Mouse (Mus musculus) left cerebral cortex, adult 18-20 months (tissue): Measurements from ENCODE around the gene Mfge8. TPM values are rescaled to one million over a fixed set of nuclear protein-coding genes. Genes with fewer than 3 reads are reported as not detected.

Source experiments
- DNase-seq, 2 experiments: peaks; one replicate each; pipeline ENCODE4 v3.0.0; 2021 to 2022; ENCODE audit warnings: low spot score in 2 of 2, mixed read lengths in 1 of 2
- total RNA-seq, 2 experiments: library from RNA; stranded (reverse); gene quantifications; 2 replicates each; pipeline ENCODE4 v1.2.3; 2021

The Mfge8 gene
- total RNA-seq, 2 experiments from 2014 or later: 184 to 202 TPM

DNA sequence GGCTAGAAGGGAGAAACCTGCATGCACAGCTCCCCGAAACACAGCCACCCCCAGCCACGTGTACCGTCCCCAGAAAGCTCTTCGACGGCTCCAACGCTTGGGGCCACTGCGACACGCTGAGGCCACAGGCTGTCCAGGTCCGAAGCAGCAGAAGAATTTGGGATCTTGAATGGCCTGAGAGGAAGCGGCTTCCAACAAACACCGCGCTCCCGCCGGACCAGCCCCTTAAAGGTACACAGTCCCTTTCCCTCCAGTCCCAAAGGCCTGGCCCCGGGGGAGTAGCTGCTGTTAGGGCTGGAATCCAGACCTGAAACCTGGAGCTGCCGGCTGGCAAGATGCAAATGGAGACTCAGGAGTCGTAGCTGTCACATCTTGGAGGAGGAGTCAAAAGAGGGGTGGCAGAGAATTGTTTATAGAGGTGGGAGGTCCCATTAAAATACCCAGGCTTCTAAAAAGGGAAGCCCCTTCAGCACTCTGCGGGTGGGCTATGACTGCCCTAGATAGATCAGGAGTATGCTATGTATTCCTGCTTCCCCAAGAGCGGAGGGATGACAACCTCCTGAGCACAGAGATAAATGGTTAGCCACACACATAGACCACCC lies 17.9 kb downstream of the Mfge8 start, which contains the start of gene Hapln3:
TSS of gene Hapln3 (minus strand) at position 176 of the 602 bp plus-strand sequence.
- no peak for DNase-seq

DNA sequence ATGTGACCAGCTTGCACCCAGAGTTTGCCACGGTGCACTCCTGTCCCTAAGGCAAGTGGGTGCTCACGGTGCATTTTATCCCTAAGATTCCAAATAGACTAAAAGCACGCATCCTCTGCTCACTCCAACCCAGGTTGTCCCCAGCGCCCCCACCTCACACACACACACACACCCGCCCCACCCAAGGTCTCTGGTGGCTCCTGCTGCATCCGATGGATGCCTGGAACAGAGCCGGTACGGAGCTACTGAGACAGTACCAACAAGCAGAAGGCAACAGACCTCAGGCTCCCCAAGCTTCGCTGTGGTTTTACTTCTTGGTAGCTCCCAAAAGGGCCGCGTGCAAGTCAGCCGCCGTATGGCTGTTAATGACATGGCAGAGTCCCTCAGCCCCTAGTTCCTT lies 18.5 kb downstream of the Mfge8 start:
- DNase-seq: no peak

DNA sequence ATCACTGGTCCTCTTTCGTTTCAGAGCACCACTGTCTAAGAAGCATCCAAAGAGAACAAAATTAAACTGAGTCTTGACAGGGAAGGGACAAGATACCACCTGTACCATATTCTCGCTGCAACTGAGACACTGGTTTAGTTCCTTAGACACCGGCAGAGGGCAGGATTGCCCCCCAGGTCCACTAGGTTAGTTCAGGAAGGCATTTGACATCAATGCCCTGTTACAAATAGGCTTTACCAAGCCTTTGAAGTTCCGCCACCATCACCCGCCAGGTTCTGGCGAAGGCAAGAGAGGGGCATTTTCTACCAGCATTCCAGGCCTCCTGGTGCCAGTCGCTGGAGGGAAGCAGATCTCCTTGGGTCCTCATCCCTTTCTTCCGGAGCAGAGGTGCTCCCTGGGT lies 19.0 kb downstream of the Mfge8 start:
- no peak for DNase-seq

DNA sequence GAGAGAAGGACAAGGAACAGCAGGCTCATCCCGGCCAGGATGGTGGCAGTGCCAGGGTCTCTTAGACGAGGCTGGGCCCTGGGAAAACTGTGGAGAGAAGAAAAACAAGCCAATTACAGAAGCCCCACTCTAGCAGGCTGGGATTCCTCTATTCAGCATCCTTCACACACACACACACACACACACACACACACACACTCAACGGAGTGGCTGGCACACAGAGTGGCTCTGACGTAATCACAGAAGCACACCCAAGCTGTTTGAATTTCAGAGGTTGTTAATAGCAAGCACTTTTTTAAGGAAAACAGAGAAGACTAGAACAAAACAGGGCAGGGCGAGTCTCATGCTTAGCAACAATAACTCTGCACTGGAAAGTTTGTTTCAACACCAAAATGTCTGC lies 25.4 kb downstream of the Mfge8 start:
- DNase-seq: no peak

DNA sequence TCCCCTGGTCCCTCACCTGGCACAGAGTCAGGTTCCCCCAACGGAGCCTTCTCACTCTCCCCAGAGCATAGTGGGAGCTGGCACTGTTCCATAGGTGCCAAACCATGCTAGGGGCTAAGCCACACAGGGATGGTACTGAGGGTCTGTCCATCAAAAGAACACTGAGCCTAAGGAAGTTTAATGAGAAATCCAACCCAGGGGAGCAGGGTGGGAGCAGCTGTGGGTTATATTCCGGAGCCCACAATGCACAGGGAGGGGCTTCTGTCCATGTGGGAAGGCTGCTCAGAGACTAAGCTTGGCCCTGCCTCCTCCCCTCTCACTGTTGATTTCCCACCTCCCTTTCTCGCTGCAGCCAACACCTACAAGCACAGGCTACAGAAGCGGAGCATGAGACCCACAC lies 35.0 kb downstream of the Mfge8 start:
- no peak for DNase-seq

DNA sequence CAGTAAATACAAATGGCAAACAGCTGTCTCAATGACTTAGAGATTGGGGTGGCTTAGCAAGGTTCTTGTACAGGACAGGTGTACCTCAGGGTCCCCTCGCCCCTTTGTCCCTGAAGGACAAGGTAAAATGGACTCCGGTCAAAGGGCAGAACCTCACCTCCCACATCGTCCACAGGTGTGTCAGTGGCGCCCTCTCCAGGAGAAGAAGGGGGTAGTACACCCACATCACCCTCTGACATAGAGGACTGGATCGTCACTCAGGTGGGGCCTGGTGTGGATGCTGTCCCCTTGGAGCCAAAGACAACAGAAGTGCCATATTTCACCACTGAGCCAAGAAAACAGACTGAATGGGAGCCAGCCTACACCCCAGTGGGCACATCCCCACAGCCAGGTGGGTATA lies 52.4 kb downstream of the Mfge8 start:
- no peak for DNase-seq

DNA sequence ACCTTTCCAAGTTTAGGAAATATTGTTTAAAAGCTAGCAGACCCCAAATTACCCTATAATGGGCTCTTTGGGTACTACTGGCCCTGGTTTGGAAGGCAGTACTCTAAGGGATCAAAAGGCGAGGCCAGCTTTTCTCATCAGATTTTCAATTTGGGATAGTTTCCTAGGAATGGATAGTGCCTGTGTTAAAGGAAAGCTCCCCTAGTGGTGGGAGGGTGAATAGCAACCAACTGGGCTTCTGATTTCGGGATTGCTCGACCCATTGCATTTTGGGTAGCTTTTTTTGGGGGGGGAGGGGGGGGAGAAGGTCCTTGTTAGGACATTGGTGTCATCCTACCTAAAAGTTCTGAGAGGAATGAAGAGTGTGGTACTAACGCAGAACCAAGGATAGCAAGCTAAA lies 59.7 kb downstream of the Mfge8 start:
- peak; percentile 12 to 13 for DNase-seq

Other genes with a start within 250 kb of the Mfge8 start
- gene Isg20, start 235.6 kb downstream of the Mfge8 start, total RNA-seq: 1 to 10 TPM in 1 of 2 experiments, under 1 TPM in 1; 0.91 to 1.4 TPM
- gene Acan, start 95.6 kb downstream of the Mfge8 start, total RNA-seq: 1 to 10 TPM; 3.2 to 3.7 TPM
- gene Hapln3, start 18.0 kb downstream of the Mfge8 start, total RNA-seq: 1 to 10 TPM; 1.9 to 2.2 TPM
- 10 to 100 TPM; 87.3 to 92.1 TPM for gene Abhd2, start 124.1 kb upstream of the Mfge8 start, total RNA-seq
- 10 to 100 TPM; 24.8 to 27.9 TPM for gene Rlbp1, start 238.0 kb upstream of the Mfge8 start, total RNA-seq
- 1 to 10 TPM in 1 of 2 experiments, under 1 TPM in 1; 0.42 to 1.3 TPM for gene Fanci, start 242.9 kb upstream of the Mfge8 start, total RNA-seq